Mouse (Mus musculus): Measurements from ENCODE around the gene Stk40.
"Not testable (repeated sequence)": the region's sequence is repeated elsewhere in the genome, so short reads cannot be mapped to it uniquely, and the experiment has no call there.

Gene Stk40

DNA sequence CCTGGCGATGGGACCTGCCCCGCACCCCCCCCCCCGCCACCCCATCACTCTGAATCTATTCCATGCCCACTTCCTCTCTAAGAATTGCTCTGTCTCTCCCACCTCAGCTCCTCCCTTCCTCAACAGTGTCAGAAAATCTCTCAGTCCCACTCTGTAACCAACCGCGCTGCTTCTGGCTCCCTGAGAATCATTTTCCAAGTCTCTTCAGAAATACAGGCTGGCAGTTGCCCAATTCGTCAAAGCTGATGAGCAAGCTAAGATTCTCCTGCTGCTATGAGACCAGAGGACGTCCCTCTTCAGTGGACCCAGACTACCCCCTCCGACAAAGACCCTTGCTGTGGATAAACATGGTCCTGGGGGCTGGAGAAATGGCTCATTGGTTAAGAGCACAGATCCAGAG, 55.7 kb downstream of the Stk40 start:
- no peak for DNase-seq

DNA sequence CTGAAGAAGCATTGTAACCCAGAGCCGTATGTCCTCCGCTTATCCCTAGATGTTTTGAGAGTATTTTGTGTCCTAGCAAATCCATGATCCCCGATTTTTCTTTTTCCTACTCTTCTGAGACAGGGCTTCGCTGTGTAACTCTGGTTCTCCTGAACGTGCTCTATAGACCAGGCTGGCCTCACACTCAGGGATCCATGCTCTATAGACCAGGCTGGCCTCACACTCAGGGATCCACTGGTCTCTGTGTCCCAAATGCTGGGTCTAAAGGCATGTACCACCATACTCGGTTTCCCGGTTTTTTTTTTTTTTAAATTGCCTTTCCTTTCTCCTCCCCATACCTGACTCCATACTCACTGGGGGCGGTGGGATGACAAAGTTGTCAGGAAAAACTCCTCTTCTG, 57.2 kb downstream of the Stk40 start:
- DNase-seq: no peak

DNA sequence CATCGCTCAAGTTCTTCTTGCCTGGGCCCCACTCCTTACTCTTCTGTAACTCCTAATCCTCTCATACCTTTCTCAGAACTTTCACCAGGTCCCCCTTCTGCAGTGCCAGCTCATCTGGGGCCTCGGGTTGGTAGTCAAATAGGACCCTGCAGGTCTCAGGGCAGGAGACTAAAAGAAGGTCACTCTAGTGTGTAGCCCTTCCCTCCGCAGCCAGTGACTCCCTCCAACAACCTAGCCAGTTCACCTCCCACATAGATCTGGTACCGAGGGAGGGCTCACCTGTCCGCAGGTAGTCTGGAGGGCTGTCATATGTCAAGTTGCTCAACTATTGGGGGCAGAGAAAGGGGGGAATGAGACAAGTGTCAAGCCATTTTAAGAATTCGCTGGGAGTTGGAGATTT, 57.7 kb downstream of the Stk40 start:
- DNase-seq: no peak

DNA sequence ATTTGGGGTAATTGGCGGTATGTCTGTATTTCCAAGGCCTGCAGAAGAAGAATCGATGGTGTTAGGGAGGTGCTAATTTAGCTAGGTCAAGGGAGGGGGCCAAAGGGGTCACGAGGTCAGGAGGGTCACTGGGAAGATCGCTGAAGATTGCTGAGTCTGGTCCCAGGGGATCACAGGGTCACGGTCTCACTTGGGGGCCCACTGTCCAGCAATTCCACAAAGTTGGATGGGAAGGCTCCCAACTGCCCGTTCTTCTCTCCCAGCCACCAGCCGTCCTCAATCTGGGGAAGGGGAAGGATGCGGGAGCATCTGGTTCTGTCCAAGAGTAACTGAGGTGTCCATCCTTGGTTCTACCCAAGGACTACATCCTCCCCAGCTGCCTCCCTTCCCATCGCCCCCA, 58.2 kb downstream of the Stk40 start:
- no peak for DNase-seq

DNA sequence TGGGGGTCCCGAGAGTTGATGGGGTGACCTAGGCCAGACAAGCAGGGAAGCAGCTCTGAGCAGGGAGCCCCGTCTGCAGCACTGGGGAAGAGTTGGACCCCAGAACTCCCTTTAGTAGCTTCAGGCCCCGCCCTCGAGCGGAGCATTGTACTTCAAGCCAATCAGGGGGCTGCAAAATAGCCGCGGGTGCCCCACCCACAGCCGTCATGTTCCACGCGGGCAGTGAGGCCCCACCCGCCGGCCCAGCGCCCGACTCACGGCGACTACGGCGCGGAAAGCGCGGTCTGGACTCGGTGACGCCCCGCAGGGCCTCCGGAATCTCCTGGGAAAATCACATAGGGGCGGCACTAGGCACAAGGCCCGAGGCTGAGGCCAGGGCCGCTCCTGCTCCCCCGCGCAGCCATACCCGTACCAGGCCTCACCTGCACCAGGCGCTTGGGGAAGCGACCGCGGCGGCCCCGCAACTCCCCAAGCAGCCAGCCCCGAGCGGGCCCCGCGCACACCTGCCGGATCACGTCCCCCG, 58.8 kb downstream of the Stk40 start:
- DNase-seq: peak; percentile 82 to 84

DNA sequence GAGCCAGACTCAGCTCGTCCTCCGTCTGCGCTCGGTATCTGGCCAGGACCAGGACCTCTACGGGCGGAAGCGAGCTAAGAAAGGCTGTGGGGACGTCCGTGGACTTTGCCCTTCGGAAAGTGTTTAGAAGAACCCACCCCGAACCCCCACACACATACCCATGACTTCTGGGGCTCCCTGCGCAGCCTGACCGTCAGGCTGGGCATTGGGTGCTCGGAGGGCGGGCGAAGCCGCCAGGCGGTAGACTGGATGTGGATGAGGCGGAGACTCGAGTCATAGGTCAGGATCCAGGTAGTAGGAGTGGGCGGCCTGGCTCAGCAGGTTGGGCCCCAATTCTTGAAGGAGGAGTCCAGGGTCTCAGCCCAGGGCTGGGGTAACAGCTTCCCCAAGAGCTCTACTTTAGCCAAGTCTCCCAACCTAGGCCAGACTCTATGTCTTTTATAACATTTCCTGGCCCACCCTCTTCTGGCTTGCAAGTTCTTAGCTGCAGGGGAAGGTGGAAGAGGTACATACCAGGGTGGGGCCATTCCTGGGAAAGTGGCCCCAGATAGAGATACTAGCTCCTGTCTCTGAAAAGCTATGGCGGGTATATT, 59.4 kb downstream of the Stk40 start, which contains the start of gene Sh3d21:
Gene Sh3d21, minus strand, starts transcription at position 425 of the 593 bp plus-strand sequence.
- DNase-seq: peak in 1 of 2 experiments; percentile 38

DNA sequence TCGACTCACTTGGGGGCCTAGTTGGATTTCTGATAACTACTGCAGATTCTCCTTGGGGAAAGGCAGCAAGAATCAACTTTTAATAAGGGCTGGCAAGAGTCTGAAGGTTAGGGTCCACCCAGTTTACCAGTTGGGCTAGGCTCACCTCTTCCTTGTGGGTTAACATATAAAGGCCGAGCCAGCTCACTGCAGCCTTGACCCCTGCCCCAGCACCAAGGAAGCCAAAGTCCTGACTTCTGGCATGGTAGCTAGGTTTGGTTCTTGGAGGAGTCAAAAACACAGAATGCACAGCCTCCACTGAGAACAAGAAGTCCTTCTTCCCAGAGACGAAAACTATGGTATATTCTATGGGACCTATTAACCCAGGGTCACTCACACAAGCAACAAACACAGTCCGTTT, 59.9 kb downstream of the Stk40 start:
- no peak for DNase-seq

DNA sequence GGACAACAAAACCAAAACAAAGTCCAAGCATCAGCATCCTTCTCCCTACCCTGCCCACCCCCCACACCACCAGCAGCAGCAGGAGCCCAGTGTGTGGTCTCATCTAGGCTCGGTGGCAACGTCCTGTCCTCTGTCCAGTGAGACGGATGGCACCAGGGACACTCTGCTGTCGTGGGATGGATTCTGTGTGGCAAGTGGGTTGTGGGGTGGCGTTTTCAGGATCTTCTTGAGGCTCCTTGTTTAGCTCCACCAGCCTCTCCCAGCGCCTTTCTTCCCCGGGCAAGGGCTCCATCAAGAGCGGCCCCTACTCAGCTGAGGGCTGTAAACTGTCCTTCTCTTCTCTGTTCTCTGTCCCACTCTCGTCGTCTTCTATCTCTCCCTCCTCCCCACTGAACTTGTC, 61.3 kb downstream of the Stk40 start:
- DNase-seq: not testable (repeated sequence)

DNA sequence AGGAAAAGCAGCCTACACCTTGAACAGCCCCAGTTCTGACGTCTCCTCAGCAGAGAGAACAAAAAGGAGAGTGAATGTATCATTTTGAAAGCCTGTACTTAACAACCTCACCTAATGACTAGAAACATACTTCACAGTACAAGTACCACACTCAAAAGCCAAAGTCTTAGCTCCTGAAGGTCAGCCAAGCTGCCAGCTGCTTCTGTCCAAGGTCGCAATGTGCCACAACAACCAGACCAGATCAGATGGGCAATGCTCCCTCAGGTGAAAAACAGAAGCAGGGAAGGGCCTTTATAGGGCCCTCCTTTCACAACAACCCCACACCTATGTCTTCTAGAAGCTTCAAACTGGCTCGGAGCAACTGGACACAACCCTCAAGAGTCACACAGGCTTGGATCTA, 62.3 kb downstream of the Stk40 start:
- DNase-seq: no peak

DNA sequence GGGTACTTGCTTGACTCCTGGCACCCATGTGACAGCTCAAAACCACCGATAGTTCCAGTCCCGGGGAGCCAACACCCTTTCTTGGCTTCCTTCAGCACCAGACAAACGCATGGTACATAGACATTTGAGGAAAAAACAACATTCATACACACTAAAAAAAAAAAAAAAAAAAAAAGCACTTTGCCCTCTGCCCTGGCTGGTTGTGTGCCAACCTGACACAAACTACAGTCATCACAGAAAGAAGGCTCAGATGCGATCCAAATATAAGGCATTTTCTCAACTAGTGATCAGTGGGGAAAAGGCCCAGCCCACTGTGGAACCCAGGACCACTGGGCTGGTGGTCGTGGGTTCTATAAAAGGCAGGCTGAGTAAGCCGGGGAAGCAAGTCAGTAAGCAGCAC, 65.1 kb downstream of the Stk40 start:
- DNase-seq: no peak

DNA sequence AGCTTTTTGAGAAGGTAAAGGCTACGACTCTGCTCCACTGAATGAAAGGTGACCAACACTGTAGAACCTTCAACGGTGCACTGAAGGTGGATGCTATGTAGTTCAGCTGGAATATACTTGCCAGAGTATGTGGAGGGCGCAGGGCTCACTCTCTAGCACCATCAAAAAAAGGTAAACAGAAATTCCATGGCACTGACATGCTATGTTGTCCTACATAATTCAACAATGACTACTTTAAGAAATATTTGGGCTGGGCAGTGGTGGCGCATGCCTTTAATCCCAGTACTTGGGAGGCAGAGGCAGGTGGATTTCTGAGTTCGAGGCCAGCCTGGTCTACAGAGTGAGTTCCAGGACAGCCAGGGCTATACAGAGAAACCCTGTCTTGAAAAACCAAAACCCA, 67.0 kb downstream of the Stk40 start:
- DNase-seq: not testable (repeated sequence)

DNA sequence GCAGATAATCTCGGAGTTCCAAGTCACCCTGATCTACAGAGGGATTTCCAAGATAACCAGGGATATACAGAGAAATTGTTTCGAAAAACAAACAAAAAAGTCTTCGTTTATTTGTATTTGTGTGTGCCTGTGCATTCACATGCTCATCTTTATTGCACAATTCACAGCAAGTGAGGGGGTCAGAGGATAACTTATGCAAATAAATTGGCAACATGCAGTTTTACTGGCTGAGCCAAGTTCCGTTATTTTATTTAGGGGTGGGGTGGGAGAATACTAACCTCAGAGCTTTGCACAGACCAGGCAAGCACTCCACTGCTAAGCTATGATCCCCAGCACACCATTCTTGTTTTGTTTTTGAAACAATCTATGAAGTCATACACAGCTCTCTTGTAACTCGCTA, 70.0 kb downstream of the Stk40 start:
- DNase-seq: no peak

DNA sequence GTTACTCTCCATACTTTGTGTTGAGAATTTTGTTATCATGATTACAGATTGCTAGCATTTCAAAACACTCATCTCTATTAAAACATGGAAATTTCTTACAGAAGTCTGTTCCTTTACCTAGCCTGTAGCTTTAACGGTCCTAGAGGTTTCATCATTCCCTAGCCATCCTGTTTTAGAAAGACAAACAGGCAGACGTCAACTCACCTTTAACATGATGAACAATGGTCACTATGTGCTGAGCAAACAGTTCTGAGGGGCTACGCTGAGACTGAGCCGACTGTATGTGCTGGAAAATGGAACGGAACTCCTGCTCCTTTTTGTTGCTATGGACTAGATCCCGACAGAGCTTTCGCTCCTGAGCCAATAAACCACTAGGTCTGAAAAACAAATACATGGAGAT, 72.2 kb downstream of the Stk40 start:
- not testable (repeated sequence) for DNase-seq

DNA sequence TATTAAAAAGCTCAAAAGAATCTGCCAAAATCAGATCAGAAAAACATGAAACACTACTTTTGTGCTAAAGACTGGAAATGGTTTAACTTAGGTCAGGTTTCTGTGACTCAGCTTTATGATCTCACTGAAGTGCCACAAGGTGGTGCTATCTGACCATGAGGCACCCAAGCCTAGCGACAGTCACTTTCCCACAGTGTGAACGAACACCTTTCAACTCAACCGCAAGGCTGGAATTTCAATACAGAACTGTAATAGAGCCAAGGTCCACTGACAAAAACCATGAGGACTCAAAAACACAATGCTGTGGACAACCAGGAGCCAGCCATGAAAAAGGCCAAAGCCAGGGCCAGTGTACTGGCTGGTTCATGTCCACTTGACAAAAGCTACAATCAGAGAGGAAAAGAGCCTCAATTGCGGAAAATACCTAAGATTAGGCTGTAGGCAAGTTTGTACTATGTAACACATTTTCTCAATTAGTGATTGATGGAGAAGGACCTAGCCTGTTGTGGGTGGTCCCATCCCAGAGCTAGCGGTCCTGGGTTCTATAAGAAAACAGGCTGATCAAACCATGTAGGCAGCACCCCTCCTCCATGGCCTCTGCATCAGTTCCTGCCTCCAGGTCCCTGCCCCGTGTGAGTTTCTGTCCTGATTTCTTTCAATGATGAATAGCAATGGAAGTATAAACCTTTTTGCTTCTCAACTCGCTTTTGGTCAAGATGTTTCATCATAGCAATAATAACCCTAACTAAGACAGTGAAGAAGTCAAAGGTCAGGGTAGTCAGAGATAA, 77.6 kb downstream of the Stk40 start:
- DNase-seq: peak; percentile 64 to 70

DNA sequence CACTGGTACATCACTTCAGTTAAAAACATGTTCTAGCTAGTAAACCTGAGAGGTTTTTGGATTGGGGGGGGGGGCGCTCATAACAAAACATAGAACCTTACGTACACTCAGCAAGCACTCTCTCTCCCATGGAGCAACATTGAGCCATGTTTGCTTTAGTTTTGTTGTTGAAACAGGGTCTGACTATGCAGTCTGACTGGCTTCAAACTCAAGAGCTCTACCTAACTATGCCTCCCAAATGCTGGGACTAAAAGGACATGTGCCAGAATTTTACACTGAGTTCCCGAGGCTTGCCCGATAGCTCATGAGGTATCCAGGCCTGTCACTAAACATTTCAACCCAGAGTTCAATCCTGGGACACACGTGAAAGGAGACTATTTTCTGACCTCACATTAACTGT, 79.3 kb downstream of the Stk40 start:
- DNase-seq: no peak

DNA sequence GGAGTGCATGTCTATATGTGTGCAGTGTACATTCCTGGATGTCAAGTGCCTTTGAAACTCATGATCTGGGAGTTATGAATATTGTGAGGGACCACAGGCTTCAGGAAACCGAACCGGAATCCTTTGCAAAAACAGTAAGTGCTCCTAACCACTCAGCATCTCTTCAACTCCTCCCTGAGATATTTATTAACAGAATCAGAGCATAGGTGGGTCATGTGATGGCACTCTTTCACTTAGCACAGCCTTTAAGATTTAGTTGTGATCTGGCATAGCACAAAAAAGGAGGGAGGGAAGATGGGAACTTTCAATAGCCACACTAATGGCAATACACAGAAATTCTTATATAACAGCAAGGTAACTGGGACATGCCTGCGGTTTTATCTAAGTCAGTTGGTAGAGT, 83.3 kb downstream of the Stk40 start:
- DNase-seq: no peak
